ENCODE assay signal across 21 mouse cellular contexts in genomic region chr11:116697521-116697920, GRCm38 (mm10). TPM values are rescaled to one million over a fixed set of nuclear protein-coding genes. Genes with fewer than 3 reads are reported as not detected.
DNase-seq lines count a peak whose midpoint lies in the region; ATAC-seq and TF ChIP-seq lines count a peak whose summit lies in the region.
"Had no signal": no experiment of that assay in that cellular context is flagged by ENCODE, and none has a peak within 500 bp of the region (broad histone marks: within the 10 kb centered on the region; RNA-seq: fewer than 3 reads in every experiment).

No protein-coding gene starts in this region.

- no peak overlapping the region for H3K4me2 ChIP-seq in lung, postnatal 0 days (replicated peaks; ENCODE audit: low read depth, low read length)
- H3K4me2 ChIP-seq: forebrain, embryonic 13.5 days; heart, embryonic 11.5 days; hindbrain, embryonic 12.5 days; hindbrain, embryonic 15.5 days had no signal

- H3K27ac ChIP-seq in ES-Bruce4 (ENCODE audit: insufficient read depth, low read length) = peak overlapping the region; percentile 42
- no peak overlapping the region for H3K27ac ChIP-seq in lung, postnatal 0 days (ENCODE audit: low read length)
- H3K27ac ChIP-seq: forebrain, embryonic 10.5 days; forebrain, embryonic 13.5 days; hindbrain, embryonic 12.5 days; hindbrain, embryonic 15.5 days had no signal

- no peak for ATAC-seq in lung, postnatal 0 days
- ATAC-seq: activated CD4-positive, CD25-positive, alpha-beta regulatory T cell, adult 4 months; CD4-positive, CD25-positive, alpha-beta regulatory T cell, adult 4 months; forebrain, embryonic 13.5 days; forebrain, embryonic 16.5 days had no signal

- peak; percentile 96 for DNase-seq in R1 (ENCODE audit: low read depth, low spot score)
- DNase-seq in lung, postnatal 14 days = no peak
- no peak for DNase-seq in thymus, postnatal 14 days
- no peak for DNase-seq in lung, postnatal 0 days (ENCODE audit: low spot score)
- DNase-seq: adrenal gland, adult 8-10 months; adrenal gland, postnatal 36 days; cerebellum, adult 18-20 months; cerebellum, adult 9-10 months; cerebellum, postnatal 14 days; gastrocnemius, postnatal 10 days; heart, adult 11 months had no signal

- H3K36me3 ChIP-seq in E14TG2a.4 (ENCODE audit: insufficient read depth, low read length) (peaks cover 5% of the 10 kb centered on the region; the same call in 1 of the 2 replicates), ES-Bruce4 (ENCODE audit: control insufficient read depth, insufficient read depth, low read length, poor library complexity, severe bottlenecking) (no peaks in the 10 kb centered on the region)
- H3K36me3 ChIP-seq in lung, postnatal 0 days (ENCODE audit: insufficient read depth, low read length) = no peaks in the 10 kb centered on the region
- H3K36me3 ChIP-seq: forebrain, embryonic 10.5 days; hindbrain, embryonic 12.5 days; hindbrain, embryonic 15.5 days had no signal

- H3K4me3 ChIP-seq in E14TG2a.4 (replicated peaks; ENCODE audit: low read length) (peak overlapping the region; percentile 84), ES-Bruce4 (ENCODE audit: low read depth, low read length) (no peak overlapping the region)
- no peak overlapping the region for H3K4me3 ChIP-seq in lung, postnatal 0 days (ENCODE audit: low read depth, low read length)
- H3K4me3 ChIP-seq: forebrain, embryonic 10.5 days; forebrain, embryonic 13.5 days; hindbrain, embryonic 12.5 days; hindbrain, embryonic 15.5 days had no signal

- no peak overlapping the region for H3K9ac ChIP-seq in ES-Bruce4 (ENCODE audit: low read depth, poor library complexity, severe bottlenecking)
- H3K9ac ChIP-seq in lung, postnatal 0 days (replicated peaks; ENCODE audit: low read depth) = no peak overlapping the region
- H3K9ac ChIP-seq: forebrain, embryonic 13.5 days; hindbrain, embryonic 12.5 days; hindbrain, embryonic 15.5 days had no signal

- 0 out of 2 replicates have a peak, but pooled peaks have one; percentile 53 for TF ChIP-seq EP300 in ES-Bruce4 (IDR thresholded peaks at IDR 0.05; ENCODE audit: insufficient read depth, low read depth, low read length)
- TF ChIP-seq EP300 in lung, postnatal 0 days (IDR thresholded peaks at IDR 0.05) = no peak

- no peaks in the 10 kb centered on the region for H3K9me3 ChIP-seq in E14TG2a.4 (ENCODE audit: low read length)
- no peaks in the 10 kb centered on the region for H3K9me3 ChIP-seq in ES-Bruce4 (replicated peaks; ENCODE audit: control insufficient read depth, insufficient read depth, low read length, poor library complexity, severe bottlenecking)
- H3K9me3 ChIP-seq in lung, postnatal 0 days (ENCODE audit: low read length) = no peaks in the 10 kb centered on the region
- H3K9me3 ChIP-seq: forebrain, embryonic 10.5 days; forebrain, embryonic 13.5 days; hindbrain, embryonic 12.5 days; hindbrain, embryonic 15.5 days had no signal

- TF ChIP-seq POLR2A in ES-Bruce4 (IDR thresholded peaks at IDR 0.05; ENCODE audit: insufficient read depth, low read length) = no peak

- H3K4me1 ChIP-seq in E14TG2a.4 (replicated peaks; ENCODE audit: low read depth, low read length) (peaks cover 80% of the 10 kb centered on the region), ES-Bruce4 (ENCODE audit: control insufficient read depth, insufficient read depth, low read length) (peaks cover 11% of the 10 kb centered on the region)
- peaks cover 4% of the 10 kb centered on the region; the same call in 1 of the 2 replicates for H3K4me1 ChIP-seq in lung, postnatal 0 days (ENCODE audit: insufficient read depth, low read depth, low read length)

- H3K27me3 ChIP-seq in E14TG2a.4 (ENCODE audit: insufficient read depth, low read length) = 0 out of 2 replicates have a peak, but pooled peaks cover 5% of the 10 kb centered on the region
- H3K27me3 ChIP-seq in ES-Bruce4 (ENCODE audit: control insufficient read depth, insufficient read depth, low read length, poor library complexity, severe bottlenecking) = no peaks in the 10 kb centered on the region
- H3K27me3 ChIP-seq in lung, postnatal 0 days (replicated peaks; ENCODE audit: insufficient read depth, low read length) = no peaks in the 10 kb centered on the region

- no peak for TF ChIP-seq CTCF in E14TG2a.4 (conservative IDR thresholded peaks at IDR 0.05; ENCODE audit: low read length)
- TF ChIP-seq CTCF in ES-Bruce4 (IDR thresholded peaks at IDR 0.05; ENCODE audit: low read depth, low read length) = no peak
- TF ChIP-seq CTCF in lung, postnatal 0 days (IDR thresholded peaks at IDR 0.05) = no peak

- WGBS in lung, postnatal 0 days = 55% methylated on average over 9 of the region's 9 CpGs

RNA-seq across cellular contexts. Expression of gene Cygb, which starts 43.4 kb away (rescaled TPM):
- polyA plus RNA-seq in ES-Bruce4 (2011; ENCODE audit: insufficient read depth, insufficient read length, low read depth, missing spikeins) = not detected in 2 replicates
- polyA plus RNA-seq in lung, postnatal 0 days (2015; fragmentation: Nextera tagmentation; extraction: Ambion mirVana) = 27.3 and 32.0 TPM in 2 replicates
- polyA plus RNA-seq: activated CD4-positive, CD25-positive, alpha-beta regulatory T cell, adult 4 months; CD4-positive, CD25-positive, alpha-beta regulatory T cell, adult 4 months had no signal

RNA-seq across cellular contexts. Expression of gene Prcd, which starts 44.2 kb away (rescaled TPM):
- not detected in 2 replicates for polyA plus RNA-seq in ES-Bruce4 (2011; ENCODE audit: insufficient read depth, insufficient read length, low read depth, missing spikeins)
- 10.9 and 16.4 TPM in 2 replicates for polyA plus RNA-seq in lung, postnatal 0 days (2015; fragmentation: Nextera tagmentation; extraction: Ambion mirVana)
- polyA plus RNA-seq: activated CD4-positive, CD25-positive, alpha-beta regulatory T cell, adult 4 months; CD4-positive, CD25-positive, alpha-beta regulatory T cell, adult 4 months had no signal

Comparison
In these comparisons a context has a peak if more than half of its experiments do, and no peak if none do; other contexts are left out.
1. RNA of gene Cygb, which starts 43.4 kb away (polyA plus RNA-seq): 27.3 to 32.0 TPM in lung, postnatal 0 days; not detected in ES-Bruce4; every median in the first group is over 10 times any median in the second.